Mouse (Mus musculus) embryonic facial prominence, embryonic 11.5 days (tissue): Measurements from ENCODE around the gene Fen1. TPM values are rescaled to one million over a fixed set of nuclear protein-coding genes. Genes with fewer than 3 reads are reported as not detected.

ENCODE experiments used
- ATAC-seq: fragments of 200-750 bp; cut with Nextera tagmentation; replicated peaks from 2 replicates; pipeline ENCODE4 v1.8.0; 2017; ENCODE audit warnings: low read depth; ENCODE audit not compliant: insufficient number of reproducible peaks, low FRiP score, low TSS enrichment
- DNase-seq: peaks from one replicate; pipeline ENCODE4 v3.0.0-alpha.2; 2015; ENCODE audit warnings: low spot score
- H3K27ac ChIP-seq: fragments of 300-500 bp; sonication (generic); replicated peaks from 2 replicates; pipeline ENCODE4 v1.5.1; 2014; ENCODE audit warnings: mild to moderate bottlenecking, low read depth, low read length, control low read depth
- H3K27me3 ChIP-seq: fragments of 300-500 bp; sonication (generic); 2 replicates; pipeline ENCODE4 v1.6.1; 2014; ENCODE audit warnings: mild to moderate bottlenecking, low read length, moderate library complexity, mixed read lengths; ENCODE audit not compliant: control insufficient read depth, insufficient read depth
- H3K36me3 ChIP-seq: fragments of 300-500 bp; sonication (generic); replicated peaks from 2 replicates; pipeline ENCODE4 v1.6.1; 2014; ENCODE audit warnings: low read depth, mild to moderate bottlenecking, low read length, moderate library complexity, mixed read lengths; ENCODE audit not compliant: control insufficient read depth, insufficient read depth
- H3K4me1 ChIP-seq: fragments of 300-500 bp; sonication (generic); 2 replicates; pipeline ENCODE4 v1.6.1; 2014; ENCODE audit warnings: low read length, mixed read lengths; ENCODE audit not compliant: control insufficient read depth, insufficient read depth
- H3K4me2 ChIP-seq: fragments of 300-500 bp; sonication (generic); 2 replicates; pipeline ENCODE4 v1.6.1; 2014; ENCODE audit warnings: low read depth, mild to moderate bottlenecking, control low read depth, low read length, moderate library complexity
- H3K4me3 ChIP-seq: fragments of 300-500 bp; sonication (generic); 2 replicates; pipeline ENCODE4 v1.5.1; 2014; ENCODE audit warnings: low read depth, low read length, control low read depth
- H3K9ac ChIP-seq: fragments of 300-500 bp; sonication (generic); replicated peaks from 2 replicates; pipeline ENCODE4 v1.6.1; 2014; ENCODE audit warnings: mild to moderate bottlenecking, control low read depth, low read length
- H3K9me3 ChIP-seq: fragments of 300-500 bp; sonication (generic); replicated peaks from 2 replicates; pipeline ENCODE4 v1.6.1; 2016; ENCODE audit warnings: mild to moderate bottlenecking, low read length, inconsistent platforms, mixed read lengths; ENCODE audit not compliant: control insufficient read depth
- WGBS: fragments of 180-500 bp; shearing (Covaris S2); extraction: QIAGEN DNeasy Blood & Tissue Kit; methylation state at CpG from one replicate; pipeline ENCODE4 v1.1.7; 2014; 5-methylcytosine and 5-hydroxymethylcytosine counted together
- polyA plus RNA-seq: library from polyadenylated mRNA; unstranded; fragments of >200 nt; fragmentation: Nextera tagmentation; extraction: Ambion mirVana; gene quantifications from 2 replicates; pipeline ENCODE4 v1.2.1, GENCODE M21; 2014

Fen1 gene
- polyA plus RNA-seq, 1 experiment from 2014 or later = 134 TPM

- no peaks in the 10 kb centered on the region; the same call in none of the 2 replicates for H3K36me3 ChIP-seq
- WGBS = 88% methylated on average over 4 of the region's 4 CpGs
- no peak for ATAC-seq
These were observed 6.9 kb upstream of the Fen1 start for GRCm38 (mm10) chr19:10210885-10211284.

GRCm38 (mm10) chr19:10208851-10209250, 4.9 kb upstream of the Fen1 start:
- H3K36me3 ChIP-seq = no peaks in the 10 kb centered on the region; the same call in none of the 2 replicates
- no peak overlapping the region for H3K9ac ChIP-seq
- H3K27me3 ChIP-seq = no peaks in the 10 kb centered on the region
- no peak overlapping the region for H3K4me3 ChIP-seq
- no peak overlapping the region for H3K4me2 ChIP-seq
- H3K27ac ChIP-seq = no peak overlapping the region
- WGBS = 87% methylated on average over 3 of the region's 3 CpGs
- H3K9me3 ChIP-seq = no peaks in the 10 kb centered on the region
- no peak for ATAC-seq
- no peaks in the 10 kb centered on the region for H3K4me1 ChIP-seq
- DNase-seq = no peak

More at GRCm38 (mm10) chr19:10210885-10211284, 6.9 kb upstream of the Fen1 start:
- Histone ChIP-seq H3K4me2 (no peak overlapping the region), H3K9me3 (no peaks in the 10 kb centered on the region), H3K4me1 (no peaks in the 10 kb centered on the region), H3K27me3 (no peaks in the 10 kb centered on the region), H3K4me3 (no peak overlapping the region), H3K27ac (no peak overlapping the region), H3K9ac (no peak overlapping the region)
- no peak for DNase-seq

- Histone ChIP-seq H3K27ac (no peak overlapping the region), H3K9ac (peak overlapping the region; percentile 88), H3K36me3 (peaks cover 7% of the 10 kb centered on the region), H3K4me3 (peak overlapping the region; percentile 92), H3K4me2 (peak overlapping the region; percentile 36), H3K4me1 (no peaks in the 10 kb centered on the region), H3K27me3 (no peaks in the 10 kb centered on the region), H3K9me3 (no peaks in the 10 kb centered on the region)
- no peak for ATAC-seq
- 66% methylated on average over 6 of the region's 6 CpGs for WGBS
- no peak for DNase-seq
These were observed 1.1 kb upstream of the Fen1 start for GRCm38 (mm10) chr19:10205051-10205450.

GRCm38 (mm10) chr19:10204616-10205001, 640 bp upstream of the Fen1 start:
- peak overlapping the region; percentile 36 for H3K4me2 ChIP-seq
- no peak overlapping the region; the same call in 1 of the 2 replicates for H3K27ac ChIP-seq
- H3K9ac ChIP-seq = peak overlapping the region; percentile 88
- no peaks in the 10 kb centered on the region for H3K27me3 ChIP-seq
- 2% methylated on average over 5 of the region's 5 CpGs for WGBS
- no peaks in the 10 kb centered on the region for H3K9me3 ChIP-seq
- DNase-seq = peak; percentile 71
- H3K4me1 ChIP-seq = no peaks in the 10 kb centered on the region
- peaks cover 7% of the 10 kb centered on the region for H3K36me3 ChIP-seq
- no peak for ATAC-seq
- peak overlapping the region; percentile 92 for H3K4me3 ChIP-seq

GRCm38 (mm10) chr19:10203146-10203847, 672 bp downstream of the Fen1 start:
- H3K4me2 ChIP-seq = peak overlapping the region; percentile 88
- 3% methylated on average over 23 of the region's 23 CpGs for WGBS
- H3K36me3 ChIP-seq = peaks cover 7% of the 10 kb centered on the region
- no peaks in the 10 kb centered on the region for H3K27me3 ChIP-seq
- peak overlapping the region; percentile 92 for H3K4me3 ChIP-seq
- no peak for DNase-seq
- no peaks in the 10 kb centered on the region for H3K4me1 ChIP-seq
- H3K9ac ChIP-seq = peak overlapping the region; percentile 88
- H3K9me3 ChIP-seq = no peaks in the 10 kb centered on the region
- H3K27ac ChIP-seq = peak overlapping the region; percentile 73
- peak; percentile 20 for ATAC-seq

- Histone ChIP-seq H3K36me3 (peaks cover 18% of the 10 kb centered on the region), H3K4me1 (no peaks in the 10 kb centered on the region), H3K4me2 (no peak overlapping the region), H3K4me3 (no peak overlapping the region), H3K27me3 (no peaks in the 10 kb centered on the region), H3K9me3 (no peaks in the 10 kb centered on the region), H3K9ac (no peak overlapping the region), H3K27ac (no peak overlapping the region)
- DNase-seq (peak; percentile 91), ATAC-seq (no peak)
- WGBS = 31% methylated on average over 3 of the region's 3 CpGs
These were observed 5.2 kb downstream of the Fen1 start for GRCm38 (mm10) chr19:10198723-10199122.

GRCm38 (mm10) chr19:10198286-10198685, 5.7 kb downstream of the Fen1 start:
- H3K27ac ChIP-seq = no peak overlapping the region
- 83% methylated on average over 2 of the region's 2 CpGs for WGBS
- H3K4me1 ChIP-seq = no peaks in the 10 kb centered on the region
- no peaks in the 10 kb centered on the region for H3K27me3 ChIP-seq
- no peaks in the 10 kb centered on the region for H3K9me3 ChIP-seq
- no peak overlapping the region for H3K9ac ChIP-seq
- H3K4me3 ChIP-seq = no peak overlapping the region
- peaks cover 22% of the 10 kb centered on the region for H3K36me3 ChIP-seq
- ATAC-seq (no peak), DNase-seq (no peak)
- no peak overlapping the region for H3K4me2 ChIP-seq

- 87% methylated on average over 4 of the region's 4 CpGs for WGBS
- peaks cover 29% of the 10 kb centered on the region for H3K36me3 ChIP-seq
These were observed 6.8 kb downstream of the Fen1 start for GRCm38 (mm10) chr19:10197130-10197529.

More at GRCm38 (mm10) chr19:10197130-10197529, 6.8 kb downstream of the Fen1 start:
- no peak overlapping the region for H3K4me2 ChIP-seq
- no peak for DNase-seq
- ATAC-seq = no peak
- H3K4me3 ChIP-seq = no peak overlapping the region
- H3K9ac ChIP-seq = no peak overlapping the region
- no peak overlapping the region for H3K27ac ChIP-seq
- no peaks in the 10 kb centered on the region for H3K4me1 ChIP-seq
- no peaks in the 10 kb centered on the region for H3K9me3 ChIP-seq
- no peaks in the 10 kb centered on the region for H3K27me3 ChIP-seq
